Mouse (Mus musculus) T-cell, adult 66 days (primary cell): ENCODE measurements around the gene Ikzf5. TPM values are rescaled to one million over a fixed set of nuclear protein-coding genes. Genes with fewer than 3 reads are reported as not detected.

ENCODE experiments used
- total RNA-seq, 2 experiments: library from RNA; stranded (reverse); gene quantifications; 3 replicates in 1 of 2; 4 replicates in 1 of 2; pipeline ENCODE4 v1.2.4; 2023

Ikzf5 gene
- 10 to 100 TPM; 80.2 to 80.4 TPM for total RNA-seq

DNA sequence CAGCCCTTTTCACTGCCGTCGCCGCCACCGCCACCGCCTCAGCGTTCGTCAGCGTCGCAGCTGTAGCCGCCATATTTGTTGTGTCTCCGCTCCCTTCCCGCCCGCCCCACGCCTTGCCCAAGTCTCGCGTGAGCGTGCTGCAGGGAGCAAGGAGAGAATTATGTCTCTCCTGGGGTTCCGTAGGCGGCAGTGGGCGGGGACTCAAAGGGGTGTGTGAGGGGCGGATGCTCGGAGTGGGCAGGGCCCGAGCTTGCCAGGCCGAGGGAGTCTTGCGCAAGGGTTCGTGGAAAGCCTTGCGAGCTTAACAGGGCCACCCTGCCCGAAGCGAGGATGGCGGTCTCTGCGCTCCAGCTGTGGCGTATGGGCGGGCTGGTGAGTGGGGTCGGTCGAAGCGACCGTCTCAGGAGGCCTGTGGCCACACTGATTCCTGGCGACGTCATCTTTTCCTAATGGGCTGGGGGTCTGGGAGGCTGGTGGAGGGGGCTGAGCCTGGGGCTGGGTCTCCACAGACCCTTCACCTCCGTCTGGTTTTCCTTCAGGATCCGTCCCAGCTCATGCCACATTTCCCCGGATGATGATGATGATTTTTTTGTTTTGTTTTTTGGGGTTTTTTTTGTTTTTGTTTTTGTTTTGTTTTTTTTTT is at the start of gene Ikzf5, which contains the start of gene Acadsb:
Gene Ikzf5 (minus strand): TSS at position 106 of the 643 bp plus-strand sequence.
Gene Acadsb (plus strand): TSS at position 186 of the 643 bp plus-strand sequence.

DNA sequence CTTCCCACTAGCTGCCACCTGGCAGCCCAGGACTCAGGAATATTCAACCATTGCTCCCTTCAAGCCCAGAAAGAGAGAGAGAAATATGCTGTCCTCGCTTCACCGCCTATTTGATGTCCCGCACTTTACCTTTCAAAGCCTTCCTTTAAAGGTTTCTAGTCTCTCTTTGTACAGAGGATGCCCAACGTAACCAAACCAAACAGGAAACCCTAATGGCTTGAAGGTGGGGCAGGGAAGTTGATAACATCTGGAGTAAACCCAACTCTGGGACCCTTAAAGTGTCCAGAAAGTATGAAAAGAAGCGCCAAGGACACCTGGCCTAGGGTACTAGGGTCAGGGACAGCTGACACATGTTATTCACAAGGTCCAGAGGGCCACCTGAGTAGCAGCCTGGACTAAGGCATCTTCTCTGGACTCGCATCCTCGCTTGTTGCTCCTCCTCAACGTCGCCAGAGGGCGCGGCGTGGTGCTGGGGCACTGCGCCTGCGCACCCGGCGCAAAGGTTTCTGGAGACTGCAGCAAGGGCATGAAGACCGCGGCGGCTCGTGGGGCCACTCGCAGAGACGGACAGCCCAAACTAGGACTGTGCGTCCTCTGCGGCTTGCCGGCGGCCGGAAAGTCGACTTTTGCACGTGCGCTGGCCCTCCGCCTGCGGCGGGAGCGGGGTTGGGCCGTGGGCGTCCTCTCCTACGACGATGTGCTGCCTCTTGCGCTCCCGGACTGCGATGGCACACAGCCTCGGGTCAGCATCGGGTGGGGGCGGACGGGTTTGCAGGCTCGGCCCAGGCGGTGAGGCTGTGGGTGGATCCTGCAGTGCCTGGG is 39.5 kb downstream of the Ikzf5 start, which contains the start of gene Pstk:
Gene Pstk (plus strand): TSS at position 494 of the 822 bp plus-strand sequence.

DNA sequence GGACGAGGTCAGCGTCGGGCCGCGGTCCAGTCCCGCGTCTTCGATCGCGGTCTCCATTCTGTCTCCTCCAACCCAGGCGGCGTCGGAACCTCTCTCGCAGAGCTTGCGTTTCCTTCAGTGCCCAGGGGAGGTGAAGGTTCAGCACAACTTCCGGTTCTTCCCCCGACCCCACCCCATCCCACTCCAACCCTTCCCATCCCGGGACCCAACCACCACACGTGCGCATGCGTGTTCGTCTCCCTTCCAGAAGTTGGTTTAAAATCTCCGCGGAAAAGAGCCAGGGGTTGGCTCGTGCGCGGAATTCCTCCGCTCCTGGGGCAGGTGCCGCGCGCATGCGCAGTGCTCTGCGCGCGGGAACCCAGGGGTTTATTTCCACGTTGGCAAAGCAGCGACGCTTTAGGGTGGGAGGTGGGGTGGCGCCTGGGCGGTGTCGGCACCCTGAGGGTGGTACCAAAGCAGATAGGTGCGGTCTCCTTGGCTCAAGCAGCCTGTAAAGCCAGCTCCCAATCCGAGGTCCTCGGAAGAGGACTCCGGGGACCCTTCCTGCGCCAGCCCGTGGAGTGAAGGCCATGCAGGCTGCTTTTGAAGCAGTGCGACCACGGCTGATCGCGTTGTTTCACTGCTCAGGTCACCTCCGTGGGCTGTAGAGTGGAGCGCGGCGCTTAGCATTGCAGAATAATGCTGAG is 47.6 kb downstream of the Ikzf5 start, which contains the start of gene 2310057M21Rik:
Gene 2310057M21Rik (minus strand): TSS at position 145 of the 686 bp plus-strand sequence.

Other genes with a start within 250 kb of the Ikzf5 start
- not detected for gene 5430419D17Rik, start 236.1 kb downstream of the Ikzf5 start, total RNA-seq
- gene Cuzd1, start 88.2 kb downstream of the Ikzf5 start, total RNA-seq, result not detected
- gene Fam24b, start 81.0 kb downstream of the Ikzf5 start, total RNA-seq, result 1 to 10 TPM in 1 of 2 experiments, not detected in 1; 1.5 TPM
- not detected for gene Fam24a, start 76.7 kb downstream of the Ikzf5 start, total RNA-seq
- 10 to 100 TPM; 22.5 to 29.6 TPM for gene 2310057M21Rik, start 47.8 kb downstream of the Ikzf5 start, total RNA-seq
- 10 to 100 TPM; 26.7 to 29.1 TPM for gene Pstk, start 39.4 kb downstream of the Ikzf5 start, total RNA-seq
- 10 to 100 TPM; 21.1 to 23.9 TPM for gene Acadsb, start 80 bp upstream of the Ikzf5 start, total RNA-seq
- gene Hmx3, start 132.3 kb upstream of the Ikzf5 start, total RNA-seq, result not detected
- gene Hmx2, start 138.3 kb upstream of the Ikzf5 start, total RNA-seq, result not detected
- gene Bub3, start 149.7 kb upstream of the Ikzf5 start, total RNA-seq, result 10 to 100 TPM; 57.3 to 71.8 TPM